Mouse (Mus musculus): ENCODE measurements around the gene Lypd3. TPM values are rescaled to one million over a fixed set of nuclear protein-coding genes. Genes with fewer than 3 reads are reported as not detected.
A peak's percentile ranks its signal among the peaks of the same experiment; 100 is the strongest.

Lypd3 gene
- polyA plus RNA-seq, 1 experiment from 2014 or later, result 0.76 TPM

GRCm38 (mm10) chr7:24640450-24640849, 4.1 kb downstream of the Lypd3 start:
- H3K4me1 ChIP-seq (ENCODE audit: control insufficient read depth, insufficient read depth, low read length), result peaks cover 7% of the 10 kb centered on the region
- no peak overlapping the region for H3K27ac ChIP-seq (ENCODE audit: low read depth, low read length)
- H3K4me2 ChIP-seq (replicated peaks; ENCODE audit: low read depth, low read length), result no peak overlapping the region
- H3K9ac ChIP-seq (ENCODE audit: low read depth, low read length), result no peak overlapping the region
- H3K27me3 ChIP-seq (ENCODE audit: control insufficient read depth, insufficient read depth, low read length), result peaks cover 42% of the 10 kb centered on the region
- no peak overlapping the region for H3K4me3 ChIP-seq (ENCODE audit: low read length)
- no peak for ATAC-seq (ENCODE audit: low FRiP score, low TSS enrichment)
- no peaks in the 10 kb centered on the region for H3K9me3 ChIP-seq (ENCODE audit: control insufficient read depth, low read length)
- 62% methylated on average over 13 of the region's 13 CpGs for WGBS
- H3K36me3 ChIP-seq (ENCODE audit: control insufficient read depth, insufficient read depth, low read length), result no peaks in the 10 kb centered on the region

GRCm38 (mm10) chr7:24642491-24642890, 6.1 kb downstream of the Lypd3 start:
- peaks cover 26% of the 10 kb centered on the region for H3K27me3 ChIP-seq (ENCODE audit: control insufficient read depth, insufficient read depth, low read length)
- no peak for ATAC-seq (ENCODE audit: low FRiP score, low TSS enrichment)
- no peak overlapping the region for H3K4me3 ChIP-seq (ENCODE audit: low read length)
- no peaks in the 10 kb centered on the region for H3K36me3 ChIP-seq (ENCODE audit: control insufficient read depth, insufficient read depth, low read length)
- no peak overlapping the region for H3K27ac ChIP-seq (ENCODE audit: low read depth, low read length)
- no peaks in the 10 kb centered on the region for H3K9me3 ChIP-seq (ENCODE audit: control insufficient read depth, low read length)
- H3K4me1 ChIP-seq (ENCODE audit: control insufficient read depth, insufficient read depth, low read length), result peaks cover 7% of the 10 kb centered on the region
- WGBS, result 6% methylated on average over 9 of the region's 9 CpGs
- H3K9ac ChIP-seq (ENCODE audit: low read depth, low read length), result no peak overlapping the region
- no peak overlapping the region for H3K4me2 ChIP-seq (replicated peaks; ENCODE audit: low read depth, low read length)

- Histone ChIP-seq H3K9me3 (ENCODE audit: control insufficient read depth, low read length) (no peaks in the 10 kb centered on the region), H3K4me1 (ENCODE audit: control insufficient read depth, insufficient read depth, low read length) (no peaks in the 10 kb centered on the region), H3K27me3 (ENCODE audit: control insufficient read depth, insufficient read depth, low read length) (peaks cover 10% of the 10 kb centered on the region; the same call in 1 of the 2 replicates), H3K4me3 (ENCODE audit: low read length) (no peak overlapping the region), H3K4me2 (replicated peaks; ENCODE audit: low read depth, low read length) (no peak overlapping the region), H3K9ac (ENCODE audit: low read depth, low read length) (no peak overlapping the region), H3K36me3 (ENCODE audit: control insufficient read depth, insufficient read depth, low read length) (no peaks in the 10 kb centered on the region), H3K27ac (ENCODE audit: low read depth, low read length) (no peak overlapping the region)
- WGBS, result 78% methylated on average over 6 of the region's 6 CpGs
- ATAC-seq (ENCODE audit: low FRiP score, low TSS enrichment), result no peak
Measured at GRCm38 (mm10) chr7:24644492-24644891, 8.1 kb downstream of the Lypd3 start.

GRCm38 (mm10) chr7:24644996-24645395, 8.6 kb downstream of the Lypd3 start:
- Histone ChIP-seq H3K4me2 (replicated peaks; ENCODE audit: low read depth, low read length) (no peak overlapping the region), H3K27ac (ENCODE audit: low read depth, low read length) (no peak overlapping the region), H3K9ac (ENCODE audit: low read depth, low read length) (no peak overlapping the region), H3K9me3 (ENCODE audit: control insufficient read depth, low read length) (no peaks in the 10 kb centered on the region), H3K36me3 (ENCODE audit: control insufficient read depth, insufficient read depth, low read length) (no peaks in the 10 kb centered on the region), H3K4me1 (ENCODE audit: control insufficient read depth, insufficient read depth, low read length) (no peaks in the 10 kb centered on the region), H3K4me3 (ENCODE audit: low read length) (no peak overlapping the region), H3K27me3 (ENCODE audit: control insufficient read depth, insufficient read depth, low read length) (peaks cover 5% of the 10 kb centered on the region; the same call in 1 of the 2 replicates)
- 75% methylated on average over 7 of the region's 7 CpGs for WGBS
- no peak for ATAC-seq (ENCODE audit: low FRiP score, low TSS enrichment)

GRCm38 (mm10) chr7:24646486-24646885, 10.1 kb downstream of the Lypd3 start:
- H3K9me3 ChIP-seq (ENCODE audit: control insufficient read depth, low read length), result no peaks in the 10 kb centered on the region
- no peak overlapping the region for H3K27ac ChIP-seq (ENCODE audit: low read depth, low read length)
- no peak overlapping the region for H3K4me3 ChIP-seq (ENCODE audit: low read length)
- H3K4me1 ChIP-seq (ENCODE audit: control insufficient read depth, insufficient read depth, low read length), result no peaks in the 10 kb centered on the region
- H3K9ac ChIP-seq (ENCODE audit: low read depth, low read length), result no peak overlapping the region
- H3K27me3 ChIP-seq (ENCODE audit: control insufficient read depth, insufficient read depth, low read length), result no peaks in the 10 kb centered on the region
- ATAC-seq (ENCODE audit: low FRiP score, low TSS enrichment), result no peak
- H3K36me3 ChIP-seq (ENCODE audit: control insufficient read depth, insufficient read depth, low read length), result no peaks in the 10 kb centered on the region
- WGBS, result 74% methylated on average over 7 of the region's 7 CpGs
- H3K4me2 ChIP-seq (replicated peaks; ENCODE audit: low read depth, low read length), result no peak overlapping the region

- Histone ChIP-seq H3K4me1 (ENCODE audit: control insufficient read depth, insufficient read depth, low read length) (no peaks in the 10 kb centered on the region), H3K4me2 (replicated peaks; ENCODE audit: low read depth, low read length) (no peak overlapping the region), H3K27me3 (ENCODE audit: control insufficient read depth, insufficient read depth, low read length) (no peaks in the 10 kb centered on the region), H3K9me3 (ENCODE audit: control insufficient read depth, low read length) (no peaks in the 10 kb centered on the region), H3K36me3 (ENCODE audit: control insufficient read depth, insufficient read depth, low read length) (no peaks in the 10 kb centered on the region), H3K9ac (ENCODE audit: low read depth, low read length) (no peak overlapping the region), H3K4me3 (ENCODE audit: low read length) (no peak overlapping the region), H3K27ac (ENCODE audit: low read depth, low read length) (no peak overlapping the region)
- 31% methylated on average over 7 of the region's 7 CpGs for WGBS
- no peak for ATAC-seq (ENCODE audit: low FRiP score, low TSS enrichment)
Measured at GRCm38 (mm10) chr7:24653681-24654080, 17.3 kb downstream of the Lypd3 start.

- Histone ChIP-seq H3K9ac (ENCODE audit: low read depth, low read length) (no peak overlapping the region), H3K27me3 (ENCODE audit: control insufficient read depth, insufficient read depth, low read length) (no peaks in the 10 kb centered on the region), H3K4me3 (ENCODE audit: low read length) (no peak overlapping the region), H3K9me3 (ENCODE audit: control insufficient read depth, low read length) (no peaks in the 10 kb centered on the region), H3K36me3 (ENCODE audit: control insufficient read depth, insufficient read depth, low read length) (no peaks in the 10 kb centered on the region), H3K27ac (ENCODE audit: low read depth, low read length) (no peak overlapping the region), H3K4me1 (ENCODE audit: control insufficient read depth, insufficient read depth, low read length) (no peaks in the 10 kb centered on the region), H3K4me2 (replicated peaks; ENCODE audit: low read depth, low read length) (no peak overlapping the region)
- no peak for ATAC-seq (ENCODE audit: low FRiP score, low TSS enrichment)
- 44% methylated on average over 12 of the region's 12 CpGs for WGBS
Measured at GRCm38 (mm10) chr7:24659737-24660357, 23.5 kb downstream of the Lypd3 start.

- 66% methylated on average over 17 of the region's 17 CpGs for WGBS
- H3K4me1 ChIP-seq (ENCODE audit: control insufficient read depth, insufficient read depth, low read length), result no peaks in the 10 kb centered on the region
- ATAC-seq (ENCODE audit: low FRiP score, low TSS enrichment), result no peak
- H3K27me3 ChIP-seq (ENCODE audit: control insufficient read depth, insufficient read depth, low read length), result no peaks in the 10 kb centered on the region
- no peak overlapping the region for H3K4me2 ChIP-seq (replicated peaks; ENCODE audit: low read depth, low read length)
- no peak overlapping the region for H3K9ac ChIP-seq (ENCODE audit: low read depth, low read length)
- no peaks in the 10 kb centered on the region for H3K9me3 ChIP-seq (ENCODE audit: control insufficient read depth, low read length)
- H3K36me3 ChIP-seq (ENCODE audit: control insufficient read depth, insufficient read depth, low read length), result no peaks in the 10 kb centered on the region
- no peak overlapping the region for H3K27ac ChIP-seq (ENCODE audit: low read depth, low read length)
- no peak overlapping the region for H3K4me3 ChIP-seq (ENCODE audit: low read length)
Measured at GRCm38 (mm10) chr7:24661118-24661904, 25.0 kb downstream of the Lypd3 start.

- WGBS, result 14% methylated on average over 8 of the region's 8 CpGs
- Histone ChIP-seq H3K4me1 (ENCODE audit: control insufficient read depth, insufficient read depth, low read length) (no peaks in the 10 kb centered on the region), H3K27ac (ENCODE audit: low read depth, low read length) (no peak overlapping the region), H3K4me3 (ENCODE audit: low read length) (no peak overlapping the region), H3K9me3 (ENCODE audit: control insufficient read depth, low read length) (no peaks in the 10 kb centered on the region), H3K4me2 (replicated peaks; ENCODE audit: low read depth, low read length) (no peak overlapping the region), H3K27me3 (ENCODE audit: control insufficient read depth, insufficient read depth, low read length) (no peaks in the 10 kb centered on the region), H3K36me3 (ENCODE audit: control insufficient read depth, insufficient read depth, low read length) (no peaks in the 10 kb centered on the region), H3K9ac (ENCODE audit: low read depth, low read length) (no peak overlapping the region)
- ATAC-seq (ENCODE audit: low FRiP score, low TSS enrichment), result peak; percentile 64; the same call in 1 of the 2 replicates
Measured at GRCm38 (mm10) chr7:24662575-24662974, 26.2 kb downstream of the Lypd3 start.
